Mouse (Mus musculus) heart, embryonic 15.5 days (tissue): ENCODE data around the gene Slf2. TPM values are rescaled to one million over a fixed set of nuclear protein-coding genes. Genes with fewer than 3 reads are reported as not detected.
A peak's percentile ranks its signal among the peaks of the same experiment; 100 is the strongest.

Source experiments
- ATAC-seq: fragments of 200-750 bp; cut with Nextera tagmentation; replicated peaks from 2 replicates; pipeline ENCODE4 v1.8.0; 2017; ENCODE audit warnings: low read depth, moderate TSS enrichment; ENCODE audit not compliant: insufficient number of reproducible peaks, insufficient read depth, low FRiP score
- H3K27ac ChIP-seq: fragments of 300-500 bp; sonication (generic); 2 replicates; pipeline ENCODE4 v1.5.1; 2015; ENCODE audit warnings: mild to moderate bottlenecking, inconsistent platforms
- H3K27me3 ChIP-seq: fragments of 300-500 bp; sonication (generic); 2 replicates; pipeline ENCODE4 v1.6.1; 2015; ENCODE audit warnings: inconsistent platforms
- H3K36me3 ChIP-seq: fragments of 300-500 bp; sonication (generic); 2 replicates; pipeline ENCODE4 v1.6.1; 2015; ENCODE audit warnings: mild to moderate bottlenecking, inconsistent platforms
- H3K4me1 ChIP-seq: fragments of 300-500 bp; sonication (generic); replicated peaks from 2 replicates; pipeline ENCODE4 v1.6.1; 2015; ENCODE audit warnings: inconsistent platforms
- H3K4me2 ChIP-seq: fragments of 300-500 bp; sonication (generic); 2 replicates; pipeline ENCODE4 v1.6.1; 2015; ENCODE audit warnings: inconsistent platforms, mild to moderate bottlenecking, moderate library complexity
- H3K4me3 ChIP-seq: fragments of 300-500 bp; sonication (generic); 2 replicates; pipeline ENCODE4 v1.5.1; 2015; ENCODE audit warnings: mild to moderate bottlenecking, inconsistent platforms
- H3K9ac ChIP-seq: fragments of 300-500 bp; sonication (generic); 2 replicates; pipeline ENCODE4 v1.6.1; 2015; ENCODE audit warnings: mild to moderate bottlenecking, inconsistent platforms
- H3K9me3 ChIP-seq: fragments of 300-500 bp; sonication (generic); replicated peaks from 2 replicates; pipeline ENCODE4 v1.6.1; 2016; ENCODE audit warnings: inconsistent platforms
- WGBS: fragments of 180-500 bp; shearing (Covaris S2); methylation state at CpG from one replicate; pipeline ENCODE4 v1.1.7; 2015; ENCODE audit warnings: mixed read lengths; 5-methylcytosine and 5-hydroxymethylcytosine counted together
- polyA plus RNA-seq: library from polyadenylated mRNA; unstranded; fragments of >200 nt; fragmentation: Nextera tagmentation; extraction: Ambion mirVana; gene quantifications from 2 replicates; pipeline ENCODE4 v1.2.1, GENCODE M21; 2015

Slf2 gene
- polyA plus RNA-seq, 1 experiment from 2014 or later: 28.1 TPM

DNA sequence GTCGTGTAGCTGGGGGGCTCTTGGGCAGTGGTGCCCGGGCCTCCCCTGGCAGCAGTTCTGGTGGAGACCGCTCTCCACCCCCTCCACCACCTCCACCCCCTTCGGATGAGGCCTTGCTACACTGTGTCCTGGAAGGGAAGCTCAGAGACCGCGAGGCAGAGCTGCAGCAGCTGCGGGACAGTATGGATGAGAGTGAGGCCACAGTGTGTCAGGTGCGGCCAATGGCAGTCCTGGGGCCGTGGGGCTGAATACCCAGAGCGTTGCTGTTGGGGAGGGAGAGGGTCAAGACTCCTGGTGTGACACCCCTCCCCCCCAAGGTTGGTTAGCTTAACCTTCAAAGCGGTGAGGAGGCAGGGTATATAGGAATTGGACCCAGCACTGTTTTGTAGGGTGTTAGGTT is 93.0 kb downstream of the Slf2 start:
- 83% methylated on average over 11 of the region's 11 CpGs for WGBS
- Histone ChIP-seq H3K27ac (no peak overlapping the region), H3K27me3 (no peaks in the 10 kb centered on the region), H3K4me2 (no peak overlapping the region), H3K9me3 (no peaks in the 10 kb centered on the region), H3K36me3 (peaks cover 63% of the 10 kb centered on the region), H3K4me1 (peaks cover 46% of the 10 kb centered on the region), H3K9ac (no peak overlapping the region), H3K4me3 (no peak overlapping the region)
- ATAC-seq: no peak

DNA sequence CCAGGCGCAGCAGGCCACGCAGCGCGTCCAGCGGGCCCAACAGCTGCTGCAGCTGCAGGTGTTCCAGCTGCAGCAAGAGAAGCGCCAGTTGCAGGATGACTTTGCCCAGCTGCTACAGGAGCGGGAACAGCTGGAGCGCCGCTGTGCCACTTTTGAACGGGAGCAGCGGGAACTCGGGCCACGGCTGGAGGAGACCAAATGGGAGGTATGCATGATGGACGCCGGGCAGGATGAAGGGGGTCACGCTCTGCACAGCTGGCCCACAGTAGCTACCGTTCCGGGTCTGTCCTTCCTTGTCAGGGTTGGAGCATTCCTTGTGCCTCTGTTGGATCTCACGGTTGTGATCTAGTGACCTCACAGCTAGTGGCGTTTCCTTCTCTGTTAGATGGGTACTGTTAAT is 93.8 kb downstream of the Slf2 start:
- no peak overlapping the region for H3K27ac ChIP-seq
- WGBS: 90% methylated on average over 20 of the region's 20 CpGs
- H3K4me3 ChIP-seq: no peak overlapping the region
- H3K36me3 ChIP-seq: peaks cover 63% of the 10 kb centered on the region
- H3K4me2 ChIP-seq: no peak overlapping the region
- ATAC-seq: no peak
- H3K4me1 ChIP-seq: peaks cover 38% of the 10 kb centered on the region
- H3K9me3 ChIP-seq: no peaks in the 10 kb centered on the region
- no peaks in the 10 kb centered on the region for H3K27me3 ChIP-seq
- H3K9ac ChIP-seq: no peak overlapping the region

DNA sequence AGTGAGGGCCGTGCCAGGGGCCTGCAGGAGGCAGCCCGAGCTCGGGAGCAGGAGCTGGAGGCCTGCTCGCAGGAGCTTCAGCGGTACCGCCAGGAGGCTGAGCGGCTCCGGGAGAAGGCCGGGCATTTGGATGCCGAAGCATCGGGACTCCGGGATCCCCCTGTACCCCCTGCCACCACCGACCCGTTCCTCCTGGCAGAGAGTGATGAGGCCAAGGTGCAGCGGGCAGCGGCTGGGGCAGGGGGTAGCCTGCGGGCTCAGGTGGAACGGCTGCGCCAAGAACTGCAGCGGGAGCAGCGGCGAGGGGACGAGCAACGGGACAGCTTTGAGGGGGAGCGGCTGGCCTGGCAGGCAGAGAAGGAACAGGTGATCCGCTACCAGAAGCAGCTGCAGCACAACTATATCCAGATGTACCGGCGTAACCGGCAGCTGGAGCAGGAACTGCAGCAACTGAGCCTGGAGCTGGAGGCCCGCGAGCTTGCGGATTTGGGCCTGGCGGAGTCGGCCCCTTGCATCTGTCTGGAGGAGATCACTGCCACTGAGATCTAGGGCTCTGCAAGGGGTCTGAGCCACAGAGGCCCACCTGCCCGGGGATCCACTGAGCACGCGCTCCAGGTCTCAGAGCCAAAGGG is 95.1 kb downstream of the Slf2 start:
- WGBS: 85% methylated on average over 37 of the region's 37 CpGs
- Histone ChIP-seq H3K4me1 (peaks cover 37% of the 10 kb centered on the region), H3K9ac (no peak overlapping the region), H3K4me2 (no peak overlapping the region), H3K9me3 (no peaks in the 10 kb centered on the region), H3K4me3 (no peak overlapping the region), H3K27ac (no peak overlapping the region), H3K27me3 (no peaks in the 10 kb centered on the region), H3K36me3 (peaks cover 63% of the 10 kb centered on the region)
- no peak for ATAC-seq

DNA sequence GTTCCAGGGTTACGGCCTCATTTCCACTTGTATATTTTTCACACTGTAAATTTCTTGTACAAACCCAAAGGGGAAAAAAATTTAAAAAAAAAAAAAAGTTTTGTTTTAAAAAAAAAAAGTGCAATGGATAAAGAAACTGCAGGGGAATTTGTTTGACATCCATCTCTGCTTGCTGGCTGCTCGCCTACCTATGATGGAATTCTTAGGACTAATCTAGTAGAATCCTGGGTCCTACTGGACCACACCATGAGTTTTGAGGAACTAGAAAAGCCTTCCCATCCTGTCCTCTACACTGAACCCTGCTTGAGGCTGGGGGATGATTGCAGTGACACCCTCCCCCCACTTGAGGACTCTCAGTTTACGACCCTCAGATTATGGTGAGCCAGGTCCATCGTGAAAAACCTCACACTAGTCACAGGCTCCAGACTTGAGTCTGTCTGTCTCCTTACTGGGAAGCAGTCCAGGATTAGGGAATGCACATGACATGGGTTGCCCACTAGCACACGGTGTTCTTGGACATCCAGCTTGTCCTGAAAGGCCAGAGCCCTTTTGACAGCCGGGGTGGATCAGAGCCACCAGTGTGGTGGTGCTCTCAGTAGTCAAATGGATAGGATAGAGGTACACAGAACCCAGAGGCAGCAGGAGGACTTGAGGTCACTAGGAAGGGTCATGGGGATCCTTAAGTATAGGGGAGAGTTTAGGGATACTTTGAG is 96.2 kb downstream of the Slf2 start:
- Histone ChIP-seq H3K9ac (no peak overlapping the region), H3K27ac (0 out of 2 replicates have a peak overlapping the region, but pooled peaks have one; percentile 27), H3K36me3 (peaks cover 55% of the 10 kb centered on the region), H3K27me3 (no peaks in the 10 kb centered on the region), H3K4me2 (no peak overlapping the region), H3K4me3 (no peak overlapping the region), H3K4me1 (peaks cover 36% of the 10 kb centered on the region), H3K9me3 (no peaks in the 10 kb centered on the region)
- 64% methylated on average over 6 of the region's 6 CpGs for WGBS
- ATAC-seq: no peak

DNA sequence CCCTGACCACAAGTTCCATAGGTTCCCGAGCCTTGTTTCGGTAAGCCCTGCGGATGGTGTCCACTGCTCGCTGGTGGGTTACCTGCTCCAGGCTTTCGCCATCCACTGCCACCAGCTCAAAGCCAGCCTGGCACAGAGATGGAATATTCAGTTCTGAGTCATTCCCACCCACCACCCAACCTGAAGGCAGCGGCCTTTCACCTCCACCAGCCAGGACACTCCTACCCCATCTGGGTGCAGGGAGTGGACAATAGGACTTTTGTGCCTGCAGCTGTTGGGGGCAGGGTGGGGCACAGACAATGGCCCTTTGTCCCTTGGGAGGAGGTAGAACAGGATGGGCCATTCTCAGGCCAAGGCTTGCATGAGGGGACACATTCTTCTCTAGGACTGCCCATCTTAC is 96.9 kb downstream of the Slf2 start:
- no peaks in the 10 kb centered on the region for H3K9me3 ChIP-seq
- no peak overlapping the region for H3K9ac ChIP-seq
- 87% methylated on average over 6 of the region's 6 CpGs for WGBS
- no peaks in the 10 kb centered on the region for H3K27me3 ChIP-seq
- ATAC-seq: no peak
- no peak overlapping the region for H3K4me2 ChIP-seq
- H3K27ac ChIP-seq: no peak overlapping the region
- peaks cover 43% of the 10 kb centered on the region for H3K4me1 ChIP-seq
- H3K4me3 ChIP-seq: no peak overlapping the region
- peaks cover 47% of the 10 kb centered on the region for H3K36me3 ChIP-seq

DNA sequence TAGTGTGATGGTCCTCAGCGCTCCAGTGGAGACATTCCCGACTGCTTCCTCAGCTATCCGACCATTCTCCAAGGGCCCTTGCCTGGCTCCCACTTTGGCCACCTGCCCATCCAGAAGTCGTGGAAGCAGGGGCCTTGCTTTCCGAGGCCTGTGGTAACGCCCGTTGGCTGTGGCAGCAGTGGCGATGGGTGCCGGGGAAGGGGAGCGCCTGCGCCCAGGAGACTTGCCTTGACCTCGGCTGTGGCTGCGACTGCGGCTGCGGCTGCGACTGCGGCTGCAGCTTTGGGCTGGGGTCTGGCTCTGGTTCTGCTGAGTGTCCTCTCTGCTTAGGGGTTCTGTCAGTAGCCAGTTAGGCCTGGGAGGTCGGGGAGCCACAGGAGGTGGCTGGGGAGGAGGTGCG is 97.8 kb downstream of the Slf2 start:
- Histone ChIP-seq H3K27ac (no peak overlapping the region), H3K9me3 (no peaks in the 10 kb centered on the region), H3K9ac (no peak overlapping the region), H3K4me3 (no peak overlapping the region), H3K27me3 (no peaks in the 10 kb centered on the region), H3K4me1 (peaks cover 43% of the 10 kb centered on the region), H3K4me2 (no peak overlapping the region), H3K36me3 (peaks cover 44% of the 10 kb centered on the region)
- WGBS: 51% methylated on average over 19 of the region's 19 CpGs
- no peak for ATAC-seq

DNA sequence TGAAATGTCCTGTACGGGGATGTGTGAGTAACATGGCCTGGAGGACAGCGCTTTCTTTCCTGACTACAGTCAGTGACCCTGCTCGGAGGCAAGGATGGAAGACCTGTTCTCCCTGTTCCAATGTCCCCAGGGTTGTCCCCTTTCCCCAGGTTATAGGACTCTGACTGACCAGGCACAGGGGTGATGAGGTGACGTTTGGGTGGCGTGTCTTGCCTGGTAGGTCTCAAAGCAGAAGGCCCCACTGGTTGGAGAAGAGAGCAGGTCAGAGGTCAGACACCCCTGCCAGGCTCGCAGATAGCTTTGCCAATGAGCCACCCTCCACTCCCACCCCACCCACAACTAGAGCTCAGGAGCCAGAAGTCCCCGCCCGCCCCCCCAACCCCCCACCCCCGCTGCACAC is 98.6 kb downstream of the Slf2 start:
- ATAC-seq: no peak
- peaks cover 39% of the 10 kb centered on the region for H3K4me1 ChIP-seq
- no peak overlapping the region for H3K4me3 ChIP-seq
- 59% methylated on average over 9 of the region's 9 CpGs for WGBS
- H3K4me2 ChIP-seq: no peak overlapping the region
- H3K9ac ChIP-seq: no peak overlapping the region
- no peaks in the 10 kb centered on the region for H3K9me3 ChIP-seq
- peaks cover 37% of the 10 kb centered on the region for H3K36me3 ChIP-seq
- no peaks in the 10 kb centered on the region for H3K27me3 ChIP-seq
- no peak overlapping the region for H3K27ac ChIP-seq

DNA sequence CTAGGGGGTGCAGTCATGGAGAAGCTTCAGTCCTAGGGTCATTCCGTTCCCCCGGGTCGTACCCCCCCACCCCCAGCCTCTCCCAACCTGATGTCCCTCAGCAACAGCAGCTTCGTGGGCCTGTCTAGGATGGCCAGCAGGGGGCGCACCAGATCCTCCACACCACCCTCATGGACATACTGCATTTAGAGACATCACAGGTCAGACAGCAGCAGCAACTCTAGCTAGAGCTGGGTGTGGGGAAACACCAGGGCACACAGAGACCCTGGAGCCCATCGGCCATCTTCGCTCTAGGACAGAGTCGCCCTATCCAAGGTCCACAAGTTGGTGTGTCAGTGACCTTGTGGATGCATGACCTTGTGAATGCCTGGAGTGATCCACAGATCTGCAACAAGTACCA is 99.2 kb downstream of the Slf2 start:
- ATAC-seq: peak; percentile 14; the same call in 1 of the 2 replicates
- no peak overlapping the region for H3K9ac ChIP-seq
- 34% methylated on average over 8 of the region's 8 CpGs for WGBS

DNA sequence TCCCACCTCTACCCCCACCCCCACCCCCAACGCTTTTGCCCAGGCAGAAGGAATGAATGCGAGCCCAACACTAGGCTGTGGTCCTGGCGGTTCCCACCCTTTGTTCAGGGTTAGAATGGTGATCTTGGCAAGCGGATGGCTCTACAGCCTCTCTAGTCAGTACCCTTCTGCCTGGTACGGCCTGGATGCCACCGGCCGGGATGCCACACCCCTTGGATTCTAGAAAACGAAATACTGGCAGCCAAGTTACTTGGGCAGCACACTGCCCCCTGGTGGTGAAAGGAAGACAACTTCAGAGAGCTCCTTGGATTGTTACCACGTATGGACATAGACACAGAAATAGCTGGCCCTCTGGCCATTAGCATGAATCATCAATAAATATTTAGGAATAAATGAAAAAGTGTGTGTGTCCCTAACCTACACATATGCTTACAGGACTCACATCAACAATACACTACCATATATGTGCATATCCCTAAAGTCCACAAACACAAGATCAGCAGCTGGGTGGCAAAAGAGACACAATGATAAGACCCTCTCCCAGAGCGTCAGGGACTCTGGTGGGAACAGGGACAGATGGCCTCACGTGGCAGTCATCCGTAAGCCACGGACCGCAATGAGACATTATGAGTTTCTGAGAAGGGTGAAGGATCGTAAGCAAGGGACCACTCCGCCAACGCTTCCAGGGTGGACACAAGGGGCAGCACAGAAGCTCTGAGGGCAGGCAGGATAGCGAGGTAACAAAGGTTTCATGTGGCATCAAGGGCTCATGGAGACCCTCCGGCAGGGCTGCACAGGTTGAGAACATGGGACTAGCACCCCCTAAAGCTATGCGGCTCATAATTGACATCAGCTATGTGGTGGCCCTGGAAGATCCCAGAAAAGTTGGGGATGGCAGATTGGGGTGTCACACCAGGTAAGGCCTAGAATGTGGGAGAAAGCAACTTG is 100.1 kb downstream of the Slf2 start:
- H3K4me3 ChIP-seq: peak overlapping the region; percentile 16
- H3K27ac ChIP-seq: peak overlapping the region; percentile 35
- WGBS: 36% methylated on average over 20 of the region's 20 CpGs
- H3K4me2 ChIP-seq: peak overlapping the region; percentile 57
- H3K36me3 ChIP-seq: peaks cover 24% of the 10 kb centered on the region
- no peaks in the 10 kb centered on the region for H3K9me3 ChIP-seq
- no peak overlapping the region for H3K9ac ChIP-seq
- peaks cover 39% of the 10 kb centered on the region for H3K4me1 ChIP-seq
- ATAC-seq: peak; percentile 40
- peaks cover 4% of the 10 kb centered on the region; the same call in 1 of the 2 replicates for H3K27me3 ChIP-seq

More for the DNA sequence above, 99.2 kb downstream of the Slf2 start:
- Histone ChIP-seq H3K4me2 (peak overlapping the region; percentile 57), H3K4me1 (peaks cover 39% of the 10 kb centered on the region), H3K4me3 (no peak overlapping the region), H3K27ac (peak overlapping the region; percentile 35), H3K27me3 (no peaks in the 10 kb centered on the region), H3K9me3 (no peaks in the 10 kb centered on the region), H3K36me3 (peaks cover 33% of the 10 kb centered on the region)

DNA sequence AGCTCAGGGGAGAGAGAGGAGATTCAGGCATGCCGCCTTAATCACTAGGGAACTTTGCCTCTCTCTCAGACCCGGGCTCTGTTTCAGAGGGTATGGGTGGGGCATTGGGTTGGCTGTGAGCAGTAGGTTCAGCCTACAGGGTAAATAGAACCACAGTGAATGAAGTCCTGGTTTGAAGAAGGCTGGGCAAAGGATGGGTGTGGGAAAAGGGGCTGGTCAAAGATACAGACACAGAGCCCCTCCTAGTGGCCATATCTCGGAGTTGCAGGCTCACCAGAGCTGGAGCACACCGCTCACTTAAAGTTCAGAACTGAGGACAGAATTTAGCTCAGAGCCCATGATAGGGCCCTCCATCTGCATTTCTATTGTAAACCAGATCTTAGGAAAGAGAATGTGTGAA is 100.8 kb downstream of the Slf2 start:
- Histone ChIP-seq H3K27ac (no peak overlapping the region), H3K4me3 (no peak overlapping the region), H3K9ac (no peak overlapping the region), H3K36me3 (peaks cover 16% of the 10 kb centered on the region), H3K9me3 (no peaks in the 10 kb centered on the region), H3K27me3 (peaks cover 11% of the 10 kb centered on the region), H3K4me1 (peaks cover 37% of the 10 kb centered on the region), H3K4me2 (no peak overlapping the region)
- ATAC-seq: peak; percentile 35; the same call in 1 of the 2 replicates
- WGBS: 15% methylated on average over 4 of the region's 4 CpGs
